Mouse (Mus musculus) thymus, adult 2 months (tissue): ENCODE measurements at regions not wholly inside any gene's neighbourhood (a gene's known extent, or its start where the extent isn't known, plus 50 kb on each side); places are given as distances from the start of the nearest gene placed in this dataset.

Experiments
- CTCF ChIP-seq: fragments of 200-500 bp; IDR thresholded peaks from 2 replicates; pipeline ENCODE4 v1.5.1; 2012; ENCODE audit warnings: mild to moderate bottlenecking, control low read depth, low read length, moderate library complexity, borderline replicate concordance; ENCODE audit not compliant: control insufficient read depth, poor library complexity, insufficient read depth; ENCODE audit errors: extremely low read depth
- POLR2A ChIP-seq: fragments of 200-500 bp; IDR thresholded peaks from 2 replicates; pipeline ENCODE4 v1.6.1; 2012; ENCODE audit warnings: mild to moderate bottlenecking, low read length, control low read depth, moderate library complexity; ENCODE audit not compliant: control insufficient read depth, poor library complexity, insufficient read depth; ENCODE audit errors: extremely low read depth

- TF ChIP-seq POLR2A (no peak), CTCF (no peak)
Measured at GRCm38 (mm10) chr3:37976566-37976965, 252.3 kb upstream of the Gm5148 start.
